Mouse (Mus musculus) Patski (cell line): Measurements from ENCODE around the gene Tnfsf13. TPM values are rescaled to one million over a fixed set of nuclear protein-coding genes. Genes with fewer than 3 reads are reported as not detected.

Experiments used
- ATAC-seq: fragments of 100-300 bp; one replicate; pipeline ENCODE4 v1.8.0; 2021
- CTCF ChIA-PET: fragments of 350-600 bp; sonication (Branson Sonifier 250); formaldehyde crosslinking; loops from one replicate; lab custom pipeline; 2022; ENCODE audit warnings: inconsistent platforms; lab: Charles Lee
- POLR2A ChIA-PET: fragments of 350-600 bp; sonication (Branson Sonifier 250); formaldehyde crosslinking; loops from one replicate; lab custom pipeline; 2022; ENCODE audit warnings: antibody characterized with exemption, inconsistent platforms; lab: Charles Lee
- DNase-seq: peaks from one replicate; pipeline ENCODE4 v3.0.0-alpha.2; 2011; ENCODE audit warnings: low read depth, low spot score
- H3K27me3 ChIP-seq: fragments of 371-371 bp; one replicate; pipeline ENCODE4 v1.5.1; 2021
- CTCF ChIP-seq: fragments of 100-300 bp; IDR thresholded peaks from one replicate; pipeline ENCODE4 v1.5.1; 2021
- in situ Hi-C: fragments of 300-500 bp; cut with MboI; formaldehyde crosslinking; loops from 3 replicates; pipeline ENCODE4 v1.11.1; 2018; ENCODE audit warnings: low pct_unique_long_range_greater_than_20kb, mixed read lengths
- polyA plus RNA-seq: library from polyadenylated mRNA; unstranded; gene quantifications from one replicate; pipeline ENCODE4 v1.2.3, GENCODE M21; 2021

The Tnfsf13 gene
- polyA plus RNA-seq, 1 experiment from 2014 or later = 5.0 TPM

- in situ Hi-C loops = loop anchor here (5.0 kb wide), 3 partner anchors 34 to 194 kb away; partner anchors contain the start of genes Polr2a and Tmem95
- H3K27me3 ChIP-seq = no peaks in the 10 kb centered on the region
- POLR2A ChIA-PET = no interaction called here
- no peak for ATAC-seq
- CTCF ChIA-PET = interaction anchor here (1.1 to 6.2 kb wide), 8 partner anchors 22 to 71 kb away, joined by 3 to 51 read pairs (median 4); no protein-coding TSS in a partner anchor
- no peak for DNase-seq
- TF ChIP-seq CTCF = peak; percentile 96
These were observed 2.6 kb downstream of the Tnfsf13 start for GRCm38 (mm10) chr11:69682840-69683533.

DNA sequence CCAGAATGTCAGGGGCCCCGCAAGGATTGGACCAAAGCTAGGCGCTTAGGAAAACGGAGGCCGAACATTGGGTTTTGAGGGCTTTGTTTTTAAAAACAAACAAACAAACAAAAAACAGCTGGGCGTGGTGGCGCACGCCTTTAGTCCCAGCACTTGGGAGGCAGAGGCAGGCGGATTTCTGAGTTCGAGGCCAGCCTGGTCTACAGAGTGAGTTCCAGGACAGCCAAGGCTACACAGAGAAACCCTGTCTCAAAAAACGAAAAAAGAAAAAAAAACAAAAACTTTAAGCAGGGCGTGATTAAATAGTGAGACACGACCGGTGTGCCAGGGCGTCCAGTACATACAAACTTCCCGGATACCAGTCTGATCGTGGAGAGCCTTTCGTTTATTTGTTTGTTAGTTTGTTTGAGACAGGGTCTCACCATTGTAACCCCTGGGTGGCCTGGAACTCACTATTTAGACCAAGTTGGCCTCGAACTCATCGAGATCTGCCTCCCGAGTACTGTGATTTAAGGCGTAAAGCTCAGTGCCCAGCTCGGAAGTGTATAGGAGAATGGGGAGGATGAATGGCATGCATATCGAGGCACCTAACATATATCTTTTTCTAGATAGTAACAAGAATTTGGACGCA is 3.3 kb downstream of the Tnfsf13 start:
- ChIA-PET POLR2A (interaction anchor here (0.8 to 1.0 kb wide), 2 partner anchors 11 to 219 kb away, joined by 3 read pairs; no protein-coding TSS in a partner anchor), CTCF (interaction anchor here (0.7 to 6.2 kb wide), 9 partner anchors 9 to 75 kb away, joined by 3 to 51 read pairs (median 5); no protein-coding TSS in a partner anchor)
- DNase-seq = no peak
- no peak for ATAC-seq
- TF ChIP-seq CTCF = no peak
- H3K27me3 ChIP-seq = no peaks in the 10 kb centered on the region
- in situ Hi-C loops = loop anchor here (5.0 kb wide), 3 partner anchors 35 to 195 kb away; partner anchors contain the start of genes Polr2a and Tmem95

DNA sequence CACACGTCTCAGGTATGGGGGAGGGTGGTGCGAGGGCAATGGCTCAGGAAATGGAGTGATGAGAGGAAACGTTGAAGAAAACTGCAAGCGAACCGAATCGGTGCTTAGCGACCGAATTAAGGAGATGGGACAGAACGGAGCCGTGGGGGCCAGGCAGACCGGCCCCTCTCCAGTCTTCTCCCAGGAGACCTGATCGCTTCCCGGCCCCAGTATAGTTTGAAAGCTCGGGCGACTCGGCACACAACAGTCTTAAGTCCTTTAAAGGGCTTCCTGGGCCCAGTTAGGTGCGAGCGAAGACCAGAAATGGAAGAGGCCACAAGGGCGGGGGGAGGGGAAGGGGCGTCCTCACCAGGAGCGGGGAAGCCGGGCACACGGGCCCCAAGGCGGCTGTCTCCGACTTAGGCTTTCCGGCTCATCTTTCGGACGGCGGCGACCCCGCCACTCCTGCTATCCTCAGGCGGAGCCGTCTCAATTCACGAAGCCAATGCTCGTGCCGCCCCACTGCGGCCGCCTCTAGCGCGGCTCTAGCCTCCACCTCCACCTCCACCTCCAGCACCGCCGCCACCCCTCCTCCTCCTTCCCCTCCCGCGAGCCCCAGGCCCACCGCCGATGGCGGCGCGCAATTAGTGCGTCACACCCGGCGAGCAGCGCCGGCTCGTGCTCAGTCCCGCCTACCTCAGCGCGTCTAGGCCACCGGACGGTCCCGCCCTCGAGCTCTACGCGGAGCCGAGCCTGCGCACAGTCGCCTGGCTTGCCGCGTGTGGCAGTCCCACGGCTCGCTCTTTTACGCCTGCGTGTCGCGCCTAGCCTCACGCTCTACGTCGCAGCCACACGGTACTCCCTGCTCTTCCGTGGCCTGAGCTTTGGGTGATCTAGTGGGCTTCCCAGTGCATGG is 4.0 kb downstream of the Tnfsf13 start, which contains the start of gene Senp3:
Gene Senp3 (minus strand): TSS at position 771 of the 895 bp plus-strand sequence.
- peak; percentile 60 for ATAC-seq
- H3K27me3 ChIP-seq = no peaks in the 10 kb centered on the region
- DNase-seq = no peak
- CTCF ChIA-PET = interaction anchor here (0.7 to 6.2 kb wide), 7 partner anchors 10 to 75 kb away, joined by 3 to 51 read pairs (median 5); no protein-coding TSS in a partner anchor
- POLR2A ChIA-PET = interaction anchor here (0.6 to 1.2 kb wide), 7 partner anchors 12 to 689 kb away, joined by 3 to 8 read pairs (median 4); partner anchors contain the start of gene Mpdu1
- in situ Hi-C loops = loop anchor here (5.0 kb wide), 3 partner anchors 36 to 196 kb away; partner anchors contain the start of genes Polr2a and Tmem95
- no peak for TF ChIP-seq CTCF

DNA sequence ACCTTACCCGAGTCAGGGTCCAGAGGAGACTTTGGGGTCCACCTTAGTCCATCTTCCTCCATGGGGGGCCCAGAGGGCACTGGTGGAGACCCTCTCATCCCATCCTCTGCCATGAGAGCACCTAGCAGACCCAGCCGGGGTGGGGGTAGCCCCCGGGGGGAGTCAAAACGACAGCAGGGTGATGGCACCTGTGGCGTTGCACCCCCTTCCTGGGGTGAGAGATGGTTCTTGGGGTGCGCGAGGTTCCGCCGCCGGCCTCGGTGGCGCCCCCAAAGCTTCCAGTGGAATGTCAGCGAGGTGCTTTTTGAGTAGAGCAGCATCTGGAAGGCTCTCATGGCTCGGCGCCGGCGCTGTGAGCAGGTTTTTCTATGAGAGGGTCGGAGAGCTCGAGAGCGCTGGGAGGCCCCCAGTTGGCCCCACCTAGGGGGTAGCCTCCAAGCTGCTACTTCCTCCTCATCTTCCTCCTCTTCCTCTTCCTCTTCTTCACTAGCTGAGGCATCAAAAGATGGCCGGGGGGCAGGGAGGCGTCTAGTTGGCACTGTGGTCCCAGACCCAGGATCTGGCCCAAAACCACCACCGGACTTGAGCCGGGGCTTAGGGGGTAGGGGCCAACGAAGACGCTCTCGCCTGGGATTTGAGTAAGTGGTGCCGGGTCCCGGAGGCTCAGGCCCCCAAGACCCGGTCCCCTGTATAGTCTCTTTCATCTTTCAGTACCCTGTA is 5.3 kb downstream of the Tnfsf13 start:
- in situ Hi-C loops = loop anchor here (5.0 kb wide), 3 partner anchors 37 to 197 kb away; partner anchors contain the start of genes Polr2a and Tmem95
- ATAC-seq = no peak
- POLR2A ChIA-PET = interaction anchor here (0.6 to 1.2 kb wide), 4 partner anchors 19 to 310 kb away, joined by 3 to 8 read pairs (median 3); no protein-coding TSS in a partner anchor
- no peak for DNase-seq
- CTCF ChIA-PET = no interaction called here
- H3K27me3 ChIP-seq = no peaks in the 10 kb centered on the region
- TF ChIP-seq CTCF = no peak

DNA sequence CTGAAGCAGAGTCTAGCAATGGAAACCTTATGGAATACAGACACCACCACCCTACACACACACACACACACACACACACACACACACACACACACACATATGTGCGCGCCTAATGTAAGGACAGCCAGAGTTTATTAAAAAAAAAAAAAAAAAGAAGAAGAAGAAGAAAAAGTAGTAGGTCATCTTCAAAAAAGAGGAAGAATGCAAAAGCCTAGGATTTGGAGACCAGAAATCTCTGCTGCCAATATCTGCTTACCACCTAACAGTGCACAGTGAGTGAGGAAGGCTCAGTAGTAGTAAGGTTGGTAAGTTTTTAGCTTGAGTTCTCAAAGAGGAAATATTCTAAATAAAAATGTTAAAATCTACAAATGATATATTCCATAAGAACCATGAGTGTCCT is 6.4 kb downstream of the Tnfsf13 start:
- POLR2A ChIA-PET = no interaction called here
- TF ChIP-seq CTCF = no peak
- in situ Hi-C loops = no loop called here
- CTCF ChIA-PET = no interaction called here
- no peak for ATAC-seq
- DNase-seq = no peak
- H3K27me3 ChIP-seq = no peaks in the 10 kb centered on the region

DNA sequence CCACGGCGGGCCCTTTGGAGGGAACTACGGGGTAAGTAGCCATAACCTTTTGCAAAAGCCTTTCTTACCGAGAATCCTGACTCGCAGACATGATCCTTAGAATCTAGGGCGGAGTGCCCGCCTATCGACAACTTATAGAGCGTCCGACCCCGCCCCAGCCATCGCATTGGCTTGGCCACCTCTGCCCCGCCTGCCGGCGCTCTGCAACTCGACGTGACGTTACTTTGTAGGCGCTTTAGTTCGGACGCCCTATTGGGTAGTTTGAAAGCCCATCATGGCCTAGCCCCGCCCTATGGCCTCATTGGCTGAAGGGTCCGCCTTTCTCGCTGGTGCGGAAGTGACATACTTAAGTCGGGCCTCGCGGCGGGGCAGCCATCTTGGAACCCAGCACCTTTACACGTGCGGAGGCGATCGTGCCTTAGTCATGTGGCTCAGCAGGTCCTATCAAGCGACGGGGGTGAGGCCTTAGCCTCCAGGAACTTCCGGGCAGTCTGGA is 13.3 kb downstream of the Tnfsf13 start, which contains the start of gene Eif4a1:
Gene Eif4a1 (minus strand): TSS at position 213 of the 496 bp plus-strand sequence.
- ChIA-PET POLR2A (interaction anchor here (2.0 kb wide), 1 partner anchor 10 kb away, joined by 5 read pairs; the partner anchor contains the start of gene Mpdu1), CTCF (no interaction called here)
- peak; percentile 100 for DNase-seq
- H3K27me3 ChIP-seq = no peaks in the 10 kb centered on the region
- peak; percentile 95 for ATAC-seq
- TF ChIP-seq CTCF = no peak
- in situ Hi-C loops = loop anchor here (5.0 kb wide), 1 partner anchor 260 kb away; the partner anchor contains the start of gene Kdm6b

- in situ Hi-C loops = loop anchor here (5.0 kb wide), 1 partner anchor 259 kb away; the partner anchor contains the start of gene Kdm6b
- ATAC-seq (no peak), DNase-seq (no peak)
- CTCF ChIA-PET = no interaction called here
- POLR2A ChIA-PET = interaction anchor here (2.0 kb wide), 1 partner anchor 9 kb away, joined by 5 read pairs; the partner anchor contains the start of gene Mpdu1
- no peak for TF ChIP-seq CTCF
- no peaks in the 10 kb centered on the region for H3K27me3 ChIP-seq
These were observed 13.9 kb downstream of the Tnfsf13 start for GRCm38 (mm10) chr11:69671726-69672124.

DNA sequence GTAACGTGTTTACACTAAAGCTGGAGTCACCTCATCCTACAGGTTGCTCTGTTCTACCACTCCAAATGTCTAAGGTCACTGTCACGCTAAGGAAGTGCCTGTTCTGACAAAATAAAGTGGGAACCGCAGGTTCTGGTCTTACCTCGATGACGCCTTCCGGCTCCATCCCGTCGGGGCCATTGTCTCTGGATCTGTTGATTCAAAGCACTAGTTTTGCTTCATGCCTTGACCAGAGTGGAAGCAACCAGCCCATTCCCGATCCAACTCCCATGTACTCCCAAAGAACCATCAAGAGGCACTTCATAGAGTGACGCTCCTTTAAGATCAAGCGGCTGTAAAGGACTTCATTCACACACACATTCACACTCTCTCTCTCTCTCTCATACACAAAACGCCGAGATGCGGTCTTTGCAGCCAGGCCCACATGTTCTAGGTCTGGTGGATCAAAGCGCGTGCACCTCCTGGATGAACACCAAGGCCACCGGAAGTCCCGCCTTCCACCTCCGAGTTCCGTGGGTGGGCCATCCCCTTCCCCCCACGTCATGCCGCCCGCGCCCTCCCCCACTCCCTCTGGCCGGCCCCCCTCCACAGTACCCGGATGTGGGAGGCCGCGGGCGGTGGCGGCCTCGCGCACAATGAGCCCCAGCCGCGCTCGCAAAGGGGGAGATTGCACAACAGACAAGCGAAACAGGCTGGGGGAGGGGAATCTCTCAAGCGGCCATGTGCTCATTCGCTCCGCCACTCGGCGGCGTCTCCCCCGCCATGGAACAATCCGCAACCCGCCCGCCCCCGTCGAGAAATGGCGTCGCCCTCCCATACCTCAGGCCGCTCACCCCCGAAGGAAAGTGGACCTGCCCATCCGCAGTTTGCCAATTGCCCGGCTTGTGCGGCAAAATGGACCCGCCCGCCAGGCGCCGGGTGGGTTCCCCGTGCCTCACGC is 14.5 kb downstream of the Tnfsf13 start:
- TF ChIP-seq CTCF = no peak
- H3K27me3 ChIP-seq = no peaks in the 10 kb centered on the region
- ChIA-PET CTCF (no interaction called here), POLR2A (interaction anchor here (1.2 to 2.0 kb wide), 2 partner anchors 9 to 26 kb away, joined by 3 to 5 read pairs; partner anchors contain the start of gene Mpdu1)
- in situ Hi-C loops = loop anchor here (5.0 kb wide), 1 partner anchor 259 kb away; the partner anchor contains the start of gene Kdm6b
- ATAC-seq (peak; percentile 40), DNase-seq (no peak)
